Mouse (Mus musculus): Measurements from ENCODE around the gene Olfr631. TPM values are rescaled to one million over a fixed set of nuclear protein-coding genes. Genes with fewer than 3 reads are reported as not detected.

The Olfr631 gene
- not detected for polyA plus RNA-seq (2014; fragmentation: Illumina TruSeq; extraction: RNeasy Lipid Tissue Mini Kit (QIAGEN cat#74804))

GRCm38 (mm10) chr7:103928525-103928924 is at the start of gene Olfr631:
Gene Olfr631, plus strand, starts transcription at chr7:103928825.

GRCm38 (mm10) chr7:103886152-103886551 is 42.5 kb upstream of the Olfr631 start, which contains the start of gene Olfr66:
Gene Olfr66, minus strand, starts transcription at chr7:103886252.

GRCm38 (mm10) chr7:103894385-103894784 is 34.2 kb upstream of the Olfr631 start, which contains the start of gene Olfr64:
Gene Olfr64, minus strand, starts transcription at chr7:103894485.

GRCm38 (mm10) chr7:103903187-103903586 is 25.4 kb upstream of the Olfr631 start, which contains the start of gene Olfr65:
Gene Olfr65, plus strand, starts transcription at chr7:103903487.

GRCm38 (mm10) chr7:103934264-103934663 is 5.6 kb downstream of the Olfr631 start, which contains the start of gene Olfr632:
Gene Olfr632, plus strand, starts transcription at chr7:103934347.

GRCm38 (mm10) chr7:103944137-103944536 is 15.5 kb downstream of the Olfr631 start, which contains the start of gene Olfr633:
Gene Olfr633, plus strand, starts transcription at chr7:103944437.

GRCm38 (mm10) chr7:103970852-103971251 is 42.2 kb downstream of the Olfr631 start, which contains the start of gene Olfr635:
Gene Olfr635, plus strand, starts transcription at chr7:103971152.

Other genes with a start within 250 kb of the Olfr631 start
- not detected for gene Olfr625-ps1, start 246.1 kb upstream of the Olfr631 start, polyA plus RNA-seq (2014; fragmentation: Illumina TruSeq; extraction: RNeasy Lipid Tissue Mini Kit (QIAGEN cat#74804))
- not detected for gene Olfr243, start 214.2 kb upstream of the Olfr631 start, polyA plus RNA-seq (2014; fragmentation: Illumina TruSeq; extraction: RNeasy Lipid Tissue Mini Kit (QIAGEN cat#74804))
- not detected for gene Olfr628, start 198.5 kb upstream of the Olfr631 start, polyA plus RNA-seq (2014; fragmentation: Illumina TruSeq; extraction: RNeasy Lipid Tissue Mini Kit (QIAGEN cat#74804))
- gene Olfr629, start 183.9 kb upstream of the Olfr631 start, polyA plus RNA-seq (2014; fragmentation: Illumina TruSeq; extraction: RNeasy Lipid Tissue Mini Kit (QIAGEN cat#74804)), result not detected
- not detected for gene Olfr630, start 171.5 kb upstream of the Olfr631 start, polyA plus RNA-seq (2014; fragmentation: Illumina TruSeq; extraction: RNeasy Lipid Tissue Mini Kit (QIAGEN cat#74804))
- gene Olfr69, start 157.2 kb upstream of the Olfr631 start, polyA plus RNA-seq (2014; fragmentation: Illumina TruSeq; extraction: RNeasy Lipid Tissue Mini Kit (QIAGEN cat#74804)), result not detected
- not detected for gene Olfr68, start 149.1 kb upstream of the Olfr631 start, polyA plus RNA-seq (2014; fragmentation: Illumina TruSeq; extraction: RNeasy Lipid Tissue Mini Kit (QIAGEN cat#74804))
- not detected for gene Olfr67, start 137.0 kb upstream of the Olfr631 start, polyA plus RNA-seq (2014; fragmentation: Illumina TruSeq; extraction: RNeasy Lipid Tissue Mini Kit (QIAGEN cat#74804))
- 2.9 TPM for gene Hbb-bt, start 114.8 kb upstream of the Olfr631 start, polyA plus RNA-seq (2014; fragmentation: Illumina TruSeq; extraction: RNeasy Lipid Tissue Mini Kit (QIAGEN cat#74804))
- 54.8 TPM for gene Hbb-bs, start 100.7 kb upstream of the Olfr631 start, polyA plus RNA-seq (2014; fragmentation: Illumina TruSeq; extraction: RNeasy Lipid Tissue Mini Kit (QIAGEN cat#74804))
- gene Hbb-bh2, start 88.3 kb upstream of the Olfr631 start, polyA plus RNA-seq (2014; fragmentation: Illumina TruSeq; extraction: RNeasy Lipid Tissue Mini Kit (QIAGEN cat#74804)), result not detected
- not detected for gene Hbb-bh1, start 85.7 kb upstream of the Olfr631 start, polyA plus RNA-seq (2014; fragmentation: Illumina TruSeq; extraction: RNeasy Lipid Tissue Mini Kit (QIAGEN cat#74804))
- gene Hbb-y, start 75.6 kb upstream of the Olfr631 start, polyA plus RNA-seq (2014; fragmentation: Illumina TruSeq; extraction: RNeasy Lipid Tissue Mini Kit (QIAGEN cat#74804)), result not detected
- gene Olfr66, start 42.6 kb upstream of the Olfr631 start, polyA plus RNA-seq (2014; fragmentation: Illumina TruSeq; extraction: RNeasy Lipid Tissue Mini Kit (QIAGEN cat#74804)), result not detected
- gene Olfr64, start 34.3 kb upstream of the Olfr631 start, polyA plus RNA-seq (2014; fragmentation: Illumina TruSeq; extraction: RNeasy Lipid Tissue Mini Kit (QIAGEN cat#74804)), result not detected
- gene Olfr65, start 25.3 kb upstream of the Olfr631 start, polyA plus RNA-seq (2014; fragmentation: Illumina TruSeq; extraction: RNeasy Lipid Tissue Mini Kit (QIAGEN cat#74804)), result not detected
- not detected for gene Olfr632, start 5.5 kb downstream of the Olfr631 start, polyA plus RNA-seq (2014; fragmentation: Illumina TruSeq; extraction: RNeasy Lipid Tissue Mini Kit (QIAGEN cat#74804))
- gene Olfr633, start 15.6 kb downstream of the Olfr631 start, polyA plus RNA-seq (2014; fragmentation: Illumina TruSeq; extraction: RNeasy Lipid Tissue Mini Kit (QIAGEN cat#74804)), result not detected
- gene Olfr635, start 42.3 kb downstream of the Olfr631 start, polyA plus RNA-seq (2014; fragmentation: Illumina TruSeq; extraction: RNeasy Lipid Tissue Mini Kit (QIAGEN cat#74804)), result not detected
- gene Olfr638, start 69.9 kb downstream of the Olfr631 start, polyA plus RNA-seq (2014; fragmentation: Illumina TruSeq; extraction: RNeasy Lipid Tissue Mini Kit (QIAGEN cat#74804)), result not detected
- not detected for gene Olfr639, start 88.5 kb downstream of the Olfr631 start, polyA plus RNA-seq (2014; fragmentation: Illumina TruSeq; extraction: RNeasy Lipid Tissue Mini Kit (QIAGEN cat#74804))
- gene Olfr640, start 96.7 kb downstream of the Olfr631 start, polyA plus RNA-seq (2014; fragmentation: Illumina TruSeq; extraction: RNeasy Lipid Tissue Mini Kit (QIAGEN cat#74804)), result not detected
- not detected for gene Olfr641, start 106.6 kb downstream of the Olfr631 start, polyA plus RNA-seq (2014; fragmentation: Illumina TruSeq; extraction: RNeasy Lipid Tissue Mini Kit (QIAGEN cat#74804))
- not detected for gene Olfr642, start 123.8 kb downstream of the Olfr631 start, polyA plus RNA-seq (2014; fragmentation: Illumina TruSeq; extraction: RNeasy Lipid Tissue Mini Kit (QIAGEN cat#74804))
- gene 4930516K23Rik, start 132.6 kb downstream of the Olfr631 start, polyA plus RNA-seq (2014; fragmentation: Illumina TruSeq; extraction: RNeasy Lipid Tissue Mini Kit (QIAGEN cat#74804)), result not detected
- not detected for gene Olfr644, start 143.0 kb downstream of the Olfr631 start, polyA plus RNA-seq (2014; fragmentation: Illumina TruSeq; extraction: RNeasy Lipid Tissue Mini Kit (QIAGEN cat#74804))
- gene Olfr645, start 156.6 kb downstream of the Olfr631 start, polyA plus RNA-seq (2014; fragmentation: Illumina TruSeq; extraction: RNeasy Lipid Tissue Mini Kit (QIAGEN cat#74804)), result not detected
- gene Olfr646, start 176.0 kb downstream of the Olfr631 start, polyA plus RNA-seq (2014; fragmentation: Illumina TruSeq; extraction: RNeasy Lipid Tissue Mini Kit (QIAGEN cat#74804)), result not detected
- gene Ubqln5, start 201.0 kb downstream of the Olfr631 start, polyA plus RNA-seq (2014; fragmentation: Illumina TruSeq; extraction: RNeasy Lipid Tissue Mini Kit (QIAGEN cat#74804)), result not detected
- not detected for gene Olfr643, start 208.6 kb downstream of the Olfr631 start, polyA plus RNA-seq (2014; fragmentation: Illumina TruSeq; extraction: RNeasy Lipid Tissue Mini Kit (QIAGEN cat#74804))
- gene Ubqln3, start 214.5 kb downstream of the Olfr631 start, polyA plus RNA-seq (2014; fragmentation: Illumina TruSeq; extraction: RNeasy Lipid Tissue Mini Kit (QIAGEN cat#74804)), result not detected
- not detected for gene Ubqlnl, start 221.7 kb downstream of the Olfr631 start, polyA plus RNA-seq (2014; fragmentation: Illumina TruSeq; extraction: RNeasy Lipid Tissue Mini Kit (QIAGEN cat#74804))
- gene Olfm5, start 236.0 kb downstream of the Olfr631 start, polyA plus RNA-seq (2014; fragmentation: Illumina TruSeq; extraction: RNeasy Lipid Tissue Mini Kit (QIAGEN cat#74804)), result not detected

All from ovary, adult 10 weeks (tissue).